Mouse (Mus musculus) cerebellum, adult 11 months (tissue): ENCODE measurements around the gene Clcf1.

Experiments
- DNase-seq: peaks from one replicate; pipeline ENCODE4 v3.0.0; 2022

Clcf1 gene

GRCm38 (mm10) chr19:4194021-4194724 is 19.9 kb upstream of the Clcf1 start:
- no peak for DNase-seq

DNA sequence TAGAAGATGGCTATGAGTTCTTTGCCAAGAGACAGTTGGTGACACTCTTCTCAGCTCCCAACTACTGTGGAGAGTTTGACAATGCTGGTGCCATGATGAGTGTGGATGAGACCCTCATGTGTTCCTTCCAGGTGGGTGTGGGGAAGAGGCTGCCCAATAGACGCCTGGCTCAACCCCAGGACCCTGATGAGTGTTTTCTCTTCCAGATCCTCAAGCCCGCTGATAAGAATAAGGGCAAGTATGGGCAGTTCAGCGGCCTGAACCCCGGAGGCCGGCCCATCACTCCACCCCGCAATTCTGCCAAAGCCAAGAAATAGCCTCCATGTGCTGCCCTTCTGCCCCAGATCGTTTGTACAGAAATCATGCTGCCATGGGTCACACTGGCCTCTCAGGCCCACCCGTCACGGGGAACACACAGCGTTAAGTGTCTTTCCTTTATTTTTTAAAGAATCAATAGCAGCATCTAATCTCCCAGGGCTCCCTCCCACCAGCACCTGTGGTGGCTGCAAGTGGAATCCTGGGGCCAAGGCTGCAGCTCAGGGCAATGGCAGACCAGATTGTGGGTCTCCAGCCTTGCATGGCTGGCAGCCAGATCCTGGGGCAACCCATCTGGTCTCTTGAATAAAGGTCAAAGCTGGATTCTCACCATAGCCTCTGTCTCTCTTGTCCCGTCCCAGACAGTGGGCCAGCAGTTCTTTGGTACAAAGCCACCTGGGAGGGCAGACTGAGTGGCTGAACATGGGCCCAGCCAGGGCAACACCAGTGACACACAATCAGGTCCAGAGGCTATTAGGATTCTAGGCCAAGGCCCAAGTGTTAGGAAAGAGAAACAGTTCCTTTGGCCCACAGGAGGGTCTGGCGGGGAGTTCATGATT is 19.0 kb upstream of the Clcf1 start:
- DNase-seq = peak; percentile 81

DNA sequence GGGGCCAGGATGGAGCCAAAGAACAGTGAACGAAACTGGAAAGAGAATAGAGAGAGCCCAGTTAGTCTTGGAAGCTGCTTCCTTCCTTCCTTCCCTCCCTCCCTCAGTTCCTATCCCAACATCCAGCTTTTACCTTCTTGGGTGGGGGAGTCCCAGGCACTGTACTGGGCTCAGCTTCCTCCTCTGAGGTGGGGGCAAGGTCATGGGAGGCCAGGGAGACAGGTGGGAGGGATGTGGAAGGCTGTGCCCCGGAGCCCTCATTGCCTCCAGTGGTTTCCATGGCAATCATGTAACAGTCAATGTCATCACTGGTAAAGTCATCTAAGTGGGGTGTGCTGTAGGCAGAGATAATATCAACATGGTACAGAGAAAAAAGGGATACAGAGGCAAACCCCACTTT is 18.0 kb upstream of the Clcf1 start:
- no peak for DNase-seq

DNA sequence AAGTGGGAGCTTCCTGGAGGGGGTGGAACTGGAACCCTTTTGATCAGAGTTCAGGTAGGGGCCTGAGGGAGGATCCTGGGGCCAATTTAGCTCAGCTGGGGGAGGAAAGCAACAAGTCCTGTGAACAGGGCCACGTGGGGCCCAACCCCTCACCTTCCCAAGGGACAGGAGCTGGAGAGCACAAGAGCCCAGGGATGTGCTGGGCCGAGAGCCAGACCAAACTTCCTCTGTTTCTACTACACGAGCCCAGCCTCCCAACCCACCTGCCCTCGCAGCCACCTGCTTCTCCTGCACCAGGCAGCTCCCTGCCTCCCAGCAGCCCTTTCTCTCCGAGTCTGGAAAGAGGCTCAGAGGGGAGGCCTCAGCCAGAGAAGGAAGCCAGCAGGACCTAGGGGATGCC is 17.5 kb upstream of the Clcf1 start:
- DNase-seq = no peak

GRCm38 (mm10) chr19:4197180-4197579 is 16.9 kb upstream of the Clcf1 start:
- DNase-seq = no peak

- DNase-seq = peak; percentile 94
These were observed 12.6 kb upstream of the Clcf1 start, which contains the start of gene Rad9a for GRCm38 (mm10) chr19:4201291-4201909. Gene Rad9a, minus strand, starts transcription at chr19:4201662.

GRCm38 (mm10) chr19:4202149-4202548 is 11.9 kb upstream of the Clcf1 start:
- DNase-seq = no peak

GRCm38 (mm10) chr19:4203148-4203547 is 10.9 kb upstream of the Clcf1 start:
- no peak for DNase-seq

GRCm38 (mm10) chr19:4203604-4204326 is 10.3 kb upstream of the Clcf1 start:
- no peak for DNase-seq

- DNase-seq = no peak
These were observed 9.1 kb upstream of the Clcf1 start for GRCm38 (mm10) chr19:4204889-4205288.

- DNase-seq = peak; percentile 70
These were observed 7.1 kb upstream of the Clcf1 start for GRCm38 (mm10) chr19:4206971-4207370.

GRCm38 (mm10) chr19:4208563-4208962 is 5.5 kb upstream of the Clcf1 start:
- no peak for DNase-seq

DNA sequence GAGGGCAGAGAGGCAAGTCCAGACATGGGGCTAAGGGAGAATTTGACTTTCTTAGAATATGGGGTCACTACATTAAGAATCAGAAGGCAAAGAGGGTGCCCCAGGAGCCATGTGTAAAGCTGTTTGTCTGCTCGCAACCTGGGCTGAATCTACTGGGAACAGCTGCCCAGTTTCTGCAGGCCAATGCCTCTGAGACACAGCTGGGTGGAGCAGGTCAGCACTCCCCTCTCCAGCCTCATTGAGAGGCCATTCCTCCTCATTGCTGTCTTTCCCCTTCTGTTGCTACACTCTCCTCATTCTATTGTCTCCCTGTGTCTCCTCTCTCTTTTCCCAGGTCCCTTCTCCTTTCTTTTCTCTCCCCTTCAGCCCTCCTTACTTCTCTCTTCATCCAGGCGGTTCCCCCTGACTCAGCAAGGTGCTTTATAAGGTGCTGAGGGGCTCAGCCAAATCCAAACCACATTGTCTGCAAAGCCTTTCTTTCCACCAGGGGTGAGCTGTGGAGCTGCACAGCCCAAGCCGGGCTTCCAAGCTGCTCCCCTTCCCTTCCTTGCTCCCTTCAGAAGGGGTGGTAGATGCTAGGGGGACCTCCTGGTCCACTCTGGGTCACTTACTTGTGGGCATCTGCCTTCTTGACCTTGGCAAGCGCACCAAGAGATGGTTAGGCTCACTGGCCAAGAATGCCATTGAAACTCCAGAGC is 2.0 kb upstream of the Clcf1 start:
- DNase-seq = no peak

GRCm38 (mm10) chr19:4213524-4213974 is 489 bp upstream of the Clcf1 start:
- DNase-seq = no peak

GRCm38 (mm10) chr19:4214771-4215450 is 873 bp downstream of the Clcf1 start:
- DNase-seq = no peak

- no peak for DNase-seq
These were observed 1.4 kb downstream of the Clcf1 start for GRCm38 (mm10) chr19:4215451-4215840.

GRCm38 (mm10) chr19:4216041-4216685 is 2.1 kb downstream of the Clcf1 start:
- DNase-seq = no peak

DNA sequence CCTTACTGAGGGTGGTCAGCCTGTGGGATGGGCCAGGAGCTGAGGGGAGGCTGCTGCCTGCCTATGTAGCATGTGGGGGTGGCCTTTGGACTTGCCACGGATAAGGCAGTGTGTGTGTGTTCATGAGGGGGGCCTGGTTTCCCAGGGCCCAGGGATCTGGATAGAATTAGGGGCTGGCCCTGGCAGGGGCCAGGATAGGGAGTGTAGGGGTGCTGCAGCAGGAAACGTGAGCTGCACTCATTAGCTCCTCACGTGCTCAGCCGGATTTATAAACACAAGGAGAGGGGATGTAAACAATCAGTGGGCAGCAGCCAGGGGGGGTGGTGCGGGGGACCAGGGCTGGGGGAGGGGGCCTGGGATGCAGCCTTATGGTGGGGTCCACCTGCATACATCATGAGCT is 3.1 kb downstream of the Clcf1 start:
- no peak for DNase-seq

- no peak for DNase-seq
These were observed 3.8 kb downstream of the Clcf1 start for GRCm38 (mm10) chr19:4217855-4218254.

GRCm38 (mm10) chr19:4218293-4218692 is 4.3 kb downstream of the Clcf1 start:
- no peak for DNase-seq

DNA sequence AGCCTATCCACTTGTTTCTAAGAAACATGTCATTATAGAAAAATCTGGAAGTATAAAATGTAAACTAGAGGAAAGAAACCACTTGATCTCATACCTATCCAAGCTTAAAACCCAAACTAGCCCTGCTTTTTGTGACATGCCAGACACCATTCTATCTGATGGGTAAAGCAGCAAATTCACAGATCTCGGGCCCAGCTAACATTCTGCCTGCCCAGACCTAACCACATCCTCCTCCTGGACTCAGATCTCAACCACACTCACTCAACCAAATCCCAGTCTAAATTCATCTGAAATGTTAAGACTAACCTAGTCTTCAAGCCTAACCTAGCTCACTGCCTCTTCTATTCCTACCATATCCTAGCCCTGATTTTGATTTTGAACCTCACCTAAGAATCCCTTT is 4.7 kb downstream of the Clcf1 start:
- no peak for DNase-seq
